Mouse (Mus musculus): Measurements from ENCODE around the gene Tspan10.

Gene Tspan10

DNA sequence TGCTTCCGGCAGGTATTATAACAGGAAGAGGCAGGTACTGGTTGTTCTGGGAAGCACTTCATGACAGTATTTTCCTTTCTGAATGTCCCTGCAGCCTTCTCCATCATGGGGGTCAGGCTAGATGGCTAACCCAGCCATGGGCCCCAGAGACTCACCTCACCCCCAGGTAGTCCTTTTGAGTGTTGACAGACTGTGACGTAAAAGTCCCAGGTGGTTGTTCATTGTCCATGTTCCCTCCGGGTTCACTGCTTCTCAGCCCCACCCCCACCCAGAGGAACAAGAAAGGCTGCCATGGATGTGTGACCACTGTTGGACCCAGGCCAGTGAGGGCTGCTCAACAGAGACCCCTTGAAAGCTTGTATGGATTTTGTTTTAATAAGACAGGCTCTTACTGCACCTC lies 50.9 kb downstream of the Tspan10 start:
- DNase-seq, result no peak

DNA sequence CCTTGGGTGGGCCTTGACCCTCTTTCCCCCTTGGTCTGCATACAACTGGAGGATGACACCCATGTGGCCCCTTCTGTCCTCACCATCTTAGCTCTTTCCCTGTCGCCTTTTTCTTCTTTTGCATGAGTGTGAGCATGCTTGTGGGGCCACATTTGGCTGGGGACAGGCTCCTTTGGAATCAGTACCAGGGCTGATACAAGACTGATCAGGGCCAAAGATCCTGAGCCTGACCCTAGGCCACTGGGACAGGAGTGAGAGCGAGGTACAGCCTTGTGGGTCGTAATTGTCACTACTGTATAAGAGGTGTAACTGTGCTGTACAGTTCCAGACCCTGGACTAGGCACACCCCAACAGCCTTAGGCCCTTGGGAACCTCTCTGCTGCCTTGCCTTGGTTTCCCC lies 51.5 kb downstream of the Tspan10 start:
- DNase-seq, result no peak

Data from thymus, adult 18-20 months (tissue).